Mouse (Mus musculus) common myeloid progenitor, adult 5-6 weeks (primary cell): ENCODE data around the gene Igfbpl1. TPM values are rescaled to one million over a fixed set of nuclear protein-coding genes. Genes with fewer than 3 reads are reported as not detected.
A peak's percentile ranks its signal among the peaks of the same experiment; 100 is the strongest.

ENCODE experiments used
- ATAC-seq: replicated peaks from 2 replicates; pipeline ENCODE4 v1.8.0; 2016; ENCODE audit warnings: low read depth, mild to moderate bottlenecking, moderate TSS enrichment, inconsistent platforms; ENCODE audit not compliant: poor library complexity, severe bottlenecking
- total RNA-seq: library from RNA; stranded (forward); fragments of 200-1000, 187-1606 nt; gene quantifications from 2 replicates; pipeline ENCODE4 v1.2.3, GENCODE M21; 2017

Igfbpl1 gene
- total RNA-seq, 1 experiment from 2014 or later, result not detected

GRCm38 (mm10) chr4:45824049-45824760 is 2.5 kb downstream of the Igfbpl1 start:
- no peak for ATAC-seq

GRCm38 (mm10) chr4:45822781-45823575 is 3.7 kb downstream of the Igfbpl1 start:
- no peak for ATAC-seq

- no peak for ATAC-seq
Observed at GRCm38 (mm10) chr4:45821995-45822394, 4.7 kb downstream of the Igfbpl1 start.

- peak; percentile 63 for ATAC-seq
Observed at GRCm38 (mm10) chr4:45820074-45820830, 6.5 kb downstream of the Igfbpl1 start.

- peak; percentile 74 for ATAC-seq
Observed at GRCm38 (mm10) chr4:45819208-45819931, 7.4 kb downstream of the Igfbpl1 start.

- no peak for ATAC-seq
Observed at GRCm38 (mm10) chr4:45818814-45819207, 7.9 kb downstream of the Igfbpl1 start.

GRCm38 (mm10) chr4:45815542-45815941 is 11.2 kb downstream of the Igfbpl1 start:
- 0 out of 2 replicates have a peak, but pooled peaks have one; percentile 24 for ATAC-seq

GRCm38 (mm10) chr4:45811250-45811649 is 15.5 kb downstream of the Igfbpl1 start:
- ATAC-seq, result no peak

GRCm38 (mm10) chr4:45808034-45808433 is 18.7 kb downstream of the Igfbpl1 start:
- no peak for ATAC-seq

GRCm38 (mm10) chr4:45802900-45803299 is 23.8 kb downstream of the Igfbpl1 start:
- no peak for ATAC-seq

GRCm38 (mm10) chr4:45799956-45800537 is 26.7 kb downstream of the Igfbpl1 start:
- no peak for ATAC-seq

- peak; percentile 90 for ATAC-seq
Observed at GRCm38 (mm10) chr4:45798964-45799363, 27.8 kb downstream of the Igfbpl1 start, which contains the start of gene Aldh1b1. Gene Aldh1b1 (plus strand): TSS chr4:45799022.

GRCm38 (mm10) chr4:45796760-45797159 is 30.0 kb downstream of the Igfbpl1 start:
- no peak for ATAC-seq

- ATAC-seq, result peak; percentile 33
Observed at GRCm38 (mm10) chr4:45795191-45795811, 31.4 kb downstream of the Igfbpl1 start.

- no peak for ATAC-seq
Observed at GRCm38 (mm10) chr4:45790018-45790417, 36.7 kb downstream of the Igfbpl1 start.

GRCm38 (mm10) chr4:45789263-45789958 is 37.3 kb downstream of the Igfbpl1 start:
- peak; percentile 15; the same call in 1 of the 2 replicates for ATAC-seq

- ATAC-seq, result peak; percentile 65
Observed at GRCm38 (mm10) chr4:45788446-45789081, 38.2 kb downstream of the Igfbpl1 start.

GRCm38 (mm10) chr4:45786674-45787073 is 40.0 kb downstream of the Igfbpl1 start:
- no peak for ATAC-seq
